Mouse (Mus musculus) liver, embryonic 16.5 days (tissue): ENCODE results near the gene Dusp13. TPM values are rescaled to one million over a fixed set of nuclear protein-coding genes. Genes with fewer than 3 reads are reported as not detected.

Experiments used
- ATAC-seq: fragments of 200-750 bp; cut with Nextera tagmentation; 2 replicates; pipeline ENCODE4 v1.8.0; 2017; ENCODE audit warnings: low read depth, mild to moderate bottlenecking, moderate number of reproducible peaks, moderate library complexity
- H3K27ac ChIP-seq: fragments of 300-500 bp; sonication (generic); 2 replicates; pipeline ENCODE4 v1.5.1; 2014; ENCODE audit warnings: mild to moderate bottlenecking, low read length
- H3K27me3 ChIP-seq: fragments of 300-500 bp; sonication (generic); 2 replicates; pipeline ENCODE4 v1.6.1; 2014; ENCODE audit warnings: low read depth, low read length, mixed read lengths; ENCODE audit not compliant: control insufficient read depth, insufficient read depth
- H3K36me3 ChIP-seq: fragments of 300-500 bp; sonication (generic); 2 replicates; pipeline ENCODE4 v1.6.1; 2014; ENCODE audit warnings: mild to moderate bottlenecking; ENCODE audit not compliant: control insufficient read depth, insufficient read depth
- H3K4me1 ChIP-seq: fragments of 300-500 bp; sonication (generic); 2 replicates; pipeline ENCODE4 v1.6.1; 2014; ENCODE audit warnings: low read depth, low read length, mixed read lengths; ENCODE audit not compliant: control insufficient read depth
- H3K4me2 ChIP-seq: fragments of 300-500 bp; sonication (generic); 2 replicates; pipeline ENCODE4 v1.6.1; 2014; ENCODE audit warnings: low read depth, low read length, mixed read lengths
- H3K4me3 ChIP-seq: fragments of 300-500 bp; sonication (generic); 2 replicates; pipeline ENCODE4 v1.5.1; 2014; ENCODE audit warnings: low read depth, mild to moderate bottlenecking, low read length
- H3K9ac ChIP-seq: fragments of 300-500 bp; sonication (generic); 2 replicates; pipeline ENCODE4 v1.6.1; 2014; ENCODE audit warnings: low read depth, low read length
- H3K9me3 ChIP-seq: fragments of 300-500 bp; sonication (generic); replicated peaks from 2 replicates; pipeline ENCODE4 v1.6.1; 2016; ENCODE audit warnings: low read length; ENCODE audit not compliant: control insufficient read depth
- WGBS: fragments of 180-500 bp; shearing (Covaris S2); extraction: QIAGEN DNeasy Blood & Tissue Kit; methylation state at CpG from one replicate; pipeline ENCODE4 v1.1.7; 2014; ENCODE audit not compliant: insufficient replicate concordance; 5-methylcytosine and 5-hydroxymethylcytosine counted together
- polyA plus RNA-seq: library from polyadenylated mRNA; unstranded; fragments of >200 nt; fragmentation: Nextera tagmentation; extraction: Ambion mirVana; gene quantifications from 2 replicates; pipeline ENCODE4 v1.2.1, GENCODE M21; 2015

Gene Dusp13
- polyA plus RNA-seq, result 0.30 TPM in 1 of 2 replicates, not detected in the other

- Histone ChIP-seq H3K4me3 (peak within 1 kb of the TSS; percentile 77), H3K4me1 (peaks cover 27% of the 10 kb centered on the region), H3K27me3 (no peaks in the 10 kb centered on the region), H3K27ac (peak within 1 kb of the TSS; percentile 65), H3K9ac (peak within 1 kb of the TSS; percentile 83), H3K4me2 (peak within 1 kb of the TSS; percentile 90), H3K9me3 (no peaks in the 10 kb centered on the region), H3K36me3 (no peaks in the 10 kb centered on the region)
- ATAC-seq, result peak; percentile 80
- under 1% methylated on average over 26 of the region's 26 CpGs for WGBS
These were observed at the start of gene Dusp13 for GRCm38 (mm10) chr14:21750881-21751542. Dusp13 (minus strand) TSS chr14:21751181.

DNA sequence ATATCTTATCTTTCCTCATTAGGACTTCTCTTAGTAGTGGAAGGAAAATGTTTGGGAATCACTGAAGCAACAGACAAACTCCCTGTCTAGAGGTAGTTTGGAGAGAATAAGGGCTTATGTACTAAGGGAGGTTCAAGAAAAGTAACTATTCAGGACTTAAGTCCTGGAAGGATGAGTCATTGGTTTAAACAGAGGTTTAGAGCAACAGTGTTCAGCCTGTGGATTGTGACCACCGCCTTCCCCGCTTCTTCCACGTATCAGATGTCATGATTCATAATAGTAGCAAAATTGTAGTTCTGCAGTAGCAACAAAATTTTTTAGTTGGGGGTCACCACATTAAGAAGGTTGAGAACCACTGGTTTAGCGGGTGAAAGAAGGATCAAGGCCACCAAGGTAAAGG, 49.7 kb upstream of the Dusp13 start:
- no peak overlapping the region for H3K9ac ChIP-seq
- H3K27me3 ChIP-seq, result no peaks in the 10 kb centered on the region
- no peak overlapping the region for H3K4me2 ChIP-seq
- H3K9me3 ChIP-seq, result no peaks in the 10 kb centered on the region
- H3K4me3 ChIP-seq, result no peak overlapping the region
- H3K4me1 ChIP-seq, result no peaks in the 10 kb centered on the region
- H3K27ac ChIP-seq, result no peak overlapping the region
- H3K36me3 ChIP-seq, result no peaks in the 10 kb centered on the region
- 80% methylated on average over 4 of the region's 4 CpGs for WGBS
- no peak for ATAC-seq

GRCm38 (mm10) chr14:21792250-21792649, 41.3 kb upstream of the Dusp13 start:
- WGBS, result 75% methylated on average over 6 of the region's 6 CpGs
- no peak overlapping the region for H3K4me2 ChIP-seq
- H3K27me3 ChIP-seq, result no peaks in the 10 kb centered on the region
- H3K36me3 ChIP-seq, result peaks cover 14% of the 10 kb centered on the region
- no peak overlapping the region for H3K27ac ChIP-seq
- ATAC-seq, result no peak
- no peak overlapping the region for H3K4me3 ChIP-seq
- H3K9ac ChIP-seq, result no peak overlapping the region
- no peaks in the 10 kb centered on the region for H3K4me1 ChIP-seq
- H3K9me3 ChIP-seq, result no peaks in the 10 kb centered on the region

DNA sequence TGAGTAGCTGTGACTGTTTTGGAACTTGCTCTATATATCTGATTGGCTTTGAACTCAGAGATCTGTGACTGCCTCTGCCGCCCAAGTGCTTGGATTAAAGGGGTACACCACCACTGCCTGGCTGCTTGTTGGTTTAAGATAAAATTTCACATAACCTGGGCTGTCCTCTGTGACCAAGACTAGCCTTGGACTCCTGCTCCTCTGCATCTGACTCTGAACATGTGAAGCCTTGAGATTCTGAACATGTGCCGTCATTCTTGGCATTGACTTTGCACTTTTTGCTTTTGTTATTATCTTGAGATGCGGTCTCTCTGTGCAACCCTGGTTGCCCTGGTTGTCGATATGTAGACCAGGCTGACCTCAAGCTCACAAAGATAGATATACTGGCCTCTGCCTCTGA, 40.7 kb upstream of the Dusp13 start:
- 68% methylated on average over 4 of the region's 4 CpGs for whole genome bisulfite sequencing

DNA sequence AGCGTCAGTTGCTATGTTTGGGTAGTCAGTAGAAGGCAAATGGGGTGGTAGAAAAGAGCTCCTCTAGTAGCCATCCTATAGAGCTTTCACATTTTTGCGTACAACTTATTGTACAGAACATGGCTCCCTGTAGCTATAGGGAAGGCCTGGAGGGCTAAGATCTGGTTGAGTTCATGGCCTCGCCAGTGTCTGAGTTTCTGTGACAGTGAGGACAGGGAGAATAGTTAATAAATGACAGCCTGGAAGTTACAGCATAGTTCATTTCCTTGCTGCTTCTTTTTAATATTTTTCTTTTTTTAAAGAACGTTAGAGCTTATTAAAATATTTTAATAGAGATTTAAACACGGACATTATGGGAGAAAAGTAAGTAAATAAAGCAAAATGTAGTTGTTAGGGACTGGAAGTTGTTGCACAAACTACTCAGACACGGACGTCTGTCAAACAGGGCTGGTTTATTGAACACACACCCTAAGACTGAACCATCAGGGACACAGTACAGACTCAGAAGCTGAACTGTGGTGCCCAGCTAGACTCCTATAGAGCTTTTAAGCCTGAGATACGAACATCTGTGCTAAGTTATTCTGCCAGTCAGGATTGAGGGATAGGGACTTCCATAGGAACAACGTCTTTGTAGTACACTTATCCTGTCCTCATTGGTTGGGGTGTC, 39.7 kb upstream of the Dusp13 start:
- Histone ChIP-seq H3K27ac (no peak overlapping the region), H3K4me2 (no peak overlapping the region), H3K9ac (no peak overlapping the region), H3K27me3 (no peaks in the 10 kb centered on the region), H3K4me3 (no peak overlapping the region), H3K36me3 (peaks cover 14% of the 10 kb centered on the region), H3K9me3 (no peaks in the 10 kb centered on the region), H3K4me1 (no peaks in the 10 kb centered on the region)
- 71% methylated on average over 9 of the region's 9 CpGs for WGBS
- ATAC-seq, result 0 out of 2 replicates have a peak, but pooled peaks have one; percentile 60

More for the DNA sequence above, 40.7 kb upstream of the Dusp13 start:
- peaks cover 14% of the 10 kb centered on the region for H3K36me3 ChIP-seq
- no peak overlapping the region for H3K4me3 ChIP-seq
- ATAC-seq, result no peak
- no peaks in the 10 kb centered on the region for H3K4me1 ChIP-seq
- no peak overlapping the region for H3K4me2 ChIP-seq
- H3K9me3 ChIP-seq, result no peaks in the 10 kb centered on the region
- no peak overlapping the region for H3K27ac ChIP-seq
- H3K9ac ChIP-seq, result no peak overlapping the region
- H3K27me3 ChIP-seq, result no peaks in the 10 kb centered on the region

- H3K9me3 ChIP-seq, result no peaks in the 10 kb centered on the region
- peaks cover 5% of the 10 kb centered on the region for H3K36me3 ChIP-seq
- no peaks in the 10 kb centered on the region for H3K27me3 ChIP-seq
- no peak overlapping the region for H3K9ac ChIP-seq
- no peaks in the 10 kb centered on the region for H3K4me1 ChIP-seq
- 80% methylated on average over 5 of the region's 5 CpGs for WGBS
- H3K4me2 ChIP-seq, result no peak overlapping the region
- H3K4me3 ChIP-seq, result no peak overlapping the region
- H3K27ac ChIP-seq, result no peak overlapping the region
- no peak for ATAC-seq
These were observed 37.1 kb upstream of the Dusp13 start for GRCm38 (mm10) chr14:21788121-21788520.

GRCm38 (mm10) chr14:21787374-21787773, 36.4 kb upstream of the Dusp13 start:
- WGBS, result 75% methylated on average over 3 of the region's 3 CpGs
- H3K9ac ChIP-seq, result no peak overlapping the region
- ATAC-seq, result no peak

DNA sequence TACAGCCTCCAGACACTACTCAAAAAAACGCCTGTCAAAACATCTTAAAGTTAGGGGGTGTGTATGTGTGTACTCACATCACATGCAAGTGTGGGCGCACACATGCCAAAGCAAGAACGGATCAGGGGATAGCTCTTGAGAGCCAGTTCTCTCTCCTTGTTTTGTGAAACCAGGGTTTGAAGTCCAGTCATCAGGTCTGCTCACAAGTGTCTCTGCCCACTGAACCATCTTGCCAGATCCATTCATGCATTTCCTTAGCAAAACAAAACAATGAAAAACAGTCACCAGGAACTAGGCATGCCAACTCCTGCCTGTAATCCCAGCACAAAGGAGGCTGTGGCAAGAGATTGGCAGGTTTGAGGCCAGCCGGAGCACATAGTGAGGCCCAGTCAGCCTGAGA, 35.5 kb upstream of the Dusp13 start:
- Histone ChIP-seq H3K4me1 (no peaks in the 10 kb centered on the region), H3K4me3 (no peak overlapping the region), H3K27me3 (no peaks in the 10 kb centered on the region), H3K9ac (no peak overlapping the region), H3K9me3 (no peaks in the 10 kb centered on the region), H3K4me2 (no peak overlapping the region), H3K27ac (no peak overlapping the region), H3K36me3 (no peaks in the 10 kb centered on the region; the same call in 1 of the 2 replicates)
- 71% methylated on average over 4 of the region's 4 CpGs for WGBS
- no peak for ATAC-seq

More at GRCm38 (mm10) chr14:21787374-21787773, 36.4 kb upstream of the Dusp13 start:
- no peaks in the 10 kb centered on the region for H3K4me1 ChIP-seq
- H3K4me2 ChIP-seq, result no peak overlapping the region
- no peak overlapping the region for H3K27ac ChIP-seq
- H3K9me3 ChIP-seq, result no peaks in the 10 kb centered on the region
- no peaks in the 10 kb centered on the region for H3K27me3 ChIP-seq
- H3K4me3 ChIP-seq, result no peak overlapping the region
- peaks cover 2% of the 10 kb centered on the region for H3K36me3 ChIP-seq

- Histone ChIP-seq H3K27me3 (no peaks in the 10 kb centered on the region), H3K27ac (no peak overlapping the region), H3K4me2 (no peak overlapping the region), H3K4me1 (no peaks in the 10 kb centered on the region), H3K4me3 (no peak overlapping the region), H3K9me3 (no peaks in the 10 kb centered on the region), H3K9ac (no peak overlapping the region), H3K36me3 (peaks cover 5% of the 10 kb centered on the region)
- WGBS, result 78% methylated on average over 4 of the region's 4 CpGs
- ATAC-seq, result no peak
These were observed 25.2 kb upstream of the Dusp13 start for GRCm38 (mm10) chr14:21776201-21776600.
